Mouse (Mus musculus) intestine, embryonic 14.5 days (tissue): ENCODE data around the gene Tbl2. TPM values are rescaled to one million over a fixed set of nuclear protein-coding genes. Genes with fewer than 3 reads are reported as not detected.

ENCODE experiments used
- ATAC-seq: fragments of 200-750 bp; cut with Nextera tagmentation; replicated peaks from 2 replicates; pipeline ENCODE4 v1.8.0; 2017; ENCODE audit warnings: low read depth, moderate number of reproducible peaks, moderate TSS enrichment, moderate library complexity; ENCODE audit not compliant: low FRiP score, low TSS enrichment
- DNase-seq: peaks from one replicate; pipeline ENCODE4 v3.0.0-alpha.2; 2018; ENCODE audit warnings: low spot score
- H3K27ac ChIP-seq: fragments of 300-500 bp; sonication (generic); 2 replicates; pipeline ENCODE4 v1.5.1; 2014; ENCODE audit warnings: low read depth, mild to moderate bottlenecking, control low read depth
- H3K27me3 ChIP-seq: fragments of 300-500 bp; sonication (generic); replicated peaks from 2 replicates; pipeline ENCODE4 v1.6.1; 2014; ENCODE audit warnings: low read length, control low read depth; ENCODE audit not compliant: control insufficient read depth, insufficient read depth
- H3K36me3 ChIP-seq: fragments of 300-500 bp; sonication (generic); 2 replicates; pipeline ENCODE4 v1.6.1; 2014; ENCODE audit warnings: low read length, control low read depth; ENCODE audit not compliant: control insufficient read depth, insufficient read depth
- H3K4me1 ChIP-seq: fragments of 300-500 bp; sonication (generic); replicated peaks from 2 replicates; pipeline ENCODE4 v1.6.1; 2014; ENCODE audit warnings: low read length, control low read depth, mixed read lengths; ENCODE audit not compliant: control insufficient read depth, insufficient read depth
- H3K4me2 ChIP-seq: fragments of 300-500 bp; sonication (generic); 2 replicates; pipeline ENCODE4 v1.6.1; 2014; ENCODE audit warnings: low read length
- H3K4me3 ChIP-seq: fragments of 300-500 bp; sonication (generic); 2 replicates; pipeline ENCODE4 v1.5.1; 2014; ENCODE audit warnings: low read depth, low read length, control low read depth, mixed read lengths
- H3K9ac ChIP-seq: fragments of 300-500 bp; sonication (generic); 2 replicates; pipeline ENCODE4 v1.6.1; 2014; ENCODE audit warnings: mild to moderate bottlenecking, low read length
- H3K9me3 ChIP-seq: fragments of 300-500 bp; sonication (generic); 2 replicates; pipeline ENCODE4 v1.6.1; 2016; ENCODE audit warnings: low read length, control low read depth; ENCODE audit not compliant: control insufficient read depth
- WGBS: fragments of 180-500 bp; shearing (Covaris S2); extraction: QIAGEN DNeasy Blood & Tissue Kit; methylation state at CpG from one replicate; pipeline ENCODE4 v1.1.7; 2014; 5-methylcytosine and 5-hydroxymethylcytosine counted together
- polyA plus RNA-seq: library from polyadenylated mRNA; unstranded; fragments of >200 nt; fragmentation: Nextera tagmentation; extraction: Ambion mirVana; gene quantifications from 2 replicates; pipeline ENCODE4 v1.2.1, GENCODE M21; 2014

Tbl2 gene
- polyA plus RNA-seq, 1 experiment from 2014 or later = 27.8 TPM

DNA sequence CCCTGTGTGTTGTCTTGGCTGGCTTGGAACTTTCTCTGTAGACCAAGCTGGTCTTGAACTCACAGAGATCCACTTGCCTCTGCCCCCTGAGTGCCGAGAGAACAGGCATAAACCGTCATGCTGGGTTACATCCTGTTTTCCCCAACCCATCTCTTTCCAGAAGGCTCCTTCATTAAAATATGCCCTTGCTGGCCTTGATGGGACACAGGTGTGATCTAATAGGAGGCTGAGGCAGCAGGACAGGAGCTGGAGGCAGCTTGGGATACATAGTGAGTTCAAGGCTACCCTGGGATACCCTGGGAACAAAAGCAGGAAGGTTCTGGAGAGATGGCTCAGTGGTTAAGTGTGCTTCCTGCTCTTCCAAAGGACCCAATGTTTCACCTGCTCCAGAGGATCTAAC lies 9.6 kb upstream of the Tbl2 start:
- Histone ChIP-seq H3K9ac (no peak overlapping the region), H3K4me2 (no peak overlapping the region), H3K4me3 (no peak overlapping the region), H3K27ac (no peak overlapping the region), H3K27me3 (0 out of 2 replicates have a peak, but pooled peaks cover 2% of the 10 kb centered on the region), H3K9me3 (no peaks in the 10 kb centered on the region), H3K4me1 (no peaks in the 10 kb centered on the region), H3K36me3 (no peaks in the 10 kb centered on the region)
- WGBS = 73% methylated on average over 2 of the region's 2 CpGs
- ATAC-seq (no peak), DNase-seq (no peak)

- 46% methylated on average over 4 of the region's 4 CpGs for WGBS
- Histone ChIP-seq H3K27me3 (no peaks in the 10 kb centered on the region), H3K4me2 (no peak overlapping the region), H3K4me1 (0 out of 2 replicates have a peak, but pooled peaks cover 8% of the 10 kb centered on the region), H3K4me3 (no peak overlapping the region), H3K9me3 (no peaks in the 10 kb centered on the region), H3K9ac (no peak overlapping the region), H3K36me3 (no peaks in the 10 kb centered on the region), H3K27ac (no peak overlapping the region)
- no peak for ATAC-seq
- DNase-seq = no peak
Observed at GRCm38 (mm10) chr5:135144469-135144868, 5.0 kb upstream of the Tbl2 start.

- ATAC-seq = no peak
Observed at GRCm38 (mm10) chr5:135145532-135145931, 3.9 kb upstream of the Tbl2 start.

DNA sequence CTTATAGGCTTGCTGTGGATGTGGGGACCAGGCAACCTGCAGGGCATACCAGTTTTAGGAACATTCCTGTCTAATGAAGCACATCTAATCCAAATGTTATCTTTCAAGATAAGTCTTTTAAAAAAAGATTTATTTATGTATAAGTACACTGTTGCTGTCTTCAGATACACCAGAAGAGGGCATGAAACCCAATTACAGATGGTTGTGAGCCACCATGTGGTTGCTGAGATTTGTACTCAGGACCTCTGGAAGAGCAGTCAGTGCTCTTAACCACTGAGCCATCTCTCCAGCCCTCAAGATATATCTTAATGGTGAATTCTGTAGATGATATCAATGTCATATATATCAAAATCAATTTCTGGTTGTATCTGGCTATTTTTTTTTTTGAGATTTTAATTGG lies 3.5 kb upstream of the Tbl2 start:
- Histone ChIP-seq H3K27me3 (no peaks in the 10 kb centered on the region), H3K4me1 (0 out of 2 replicates have a peak, but pooled peaks cover 12% of the 10 kb centered on the region), H3K4me3 (no peak overlapping the region), H3K36me3 (no peaks in the 10 kb centered on the region), H3K27ac (no peak overlapping the region), H3K4me2 (no peak overlapping the region), H3K9me3 (no peaks in the 10 kb centered on the region), H3K9ac (no peak overlapping the region)
- ATAC-seq (no peak), DNase-seq (no peak)

More at GRCm38 (mm10) chr5:135145532-135145931, 3.9 kb upstream of the Tbl2 start:
- no peak overlapping the region for H3K4me2 ChIP-seq
- H3K4me3 ChIP-seq = no peak overlapping the region
- H3K9ac ChIP-seq = no peak overlapping the region
- H3K9me3 ChIP-seq = no peaks in the 10 kb centered on the region
- no peak for DNase-seq
- H3K27me3 ChIP-seq = no peaks in the 10 kb centered on the region
- H3K27ac ChIP-seq = no peak overlapping the region
- H3K36me3 ChIP-seq = no peaks in the 10 kb centered on the region
- WGBS = 77% methylated on average over 3 of the region's 3 CpGs
- H3K4me1 ChIP-seq = 0 out of 2 replicates have a peak, but pooled peaks cover 12% of the 10 kb centered on the region

- Histone ChIP-seq H3K9ac (peak overlapping the region; percentile 46), H3K27ac (peak overlapping the region; percentile 68), H3K4me1 (0 out of 2 replicates have a peak, but pooled peaks cover 12% of the 10 kb centered on the region), H3K4me2 (peak overlapping the region; percentile 63), H3K36me3 (peaks cover 11% of the 10 kb centered on the region), H3K4me3 (peak overlapping the region; percentile 85), H3K27me3 (no peaks in the 10 kb centered on the region), H3K9me3 (no peaks in the 10 kb centered on the region)
- WGBS = under 1% methylated on average over 13 of the region's 13 CpGs
- DNase-seq (no peak), ATAC-seq (peak; percentile 3; the same call in 1 of the 2 replicates)
Observed at GRCm38 (mm10) chr5:135148715-135149052, 773 bp upstream of the Tbl2 start.

DNA sequence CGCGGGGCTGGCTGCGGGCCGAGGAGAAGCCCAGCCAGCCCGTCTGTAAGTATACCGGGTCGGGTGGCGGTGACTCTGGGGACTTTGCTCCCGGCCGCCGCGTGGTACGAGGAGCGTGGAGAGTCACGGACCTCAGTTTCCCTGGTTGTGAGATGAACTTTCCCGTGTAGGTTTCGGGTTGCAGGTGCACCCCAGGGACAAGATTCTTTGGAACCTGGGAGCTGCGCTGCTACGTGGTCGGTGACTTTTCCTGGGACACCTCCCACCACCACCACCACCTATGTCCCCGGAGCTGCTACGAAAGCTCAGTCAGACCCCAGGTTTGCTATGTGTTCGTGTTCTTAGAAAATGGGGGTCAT lies 342 bp downstream of the Tbl2 start:
- under 1% methylated on average over 23 of the region's 23 CpGs for WGBS

GRCm38 (mm10) chr5:135156496-135156895 lies 7.0 kb downstream of the Tbl2 start:
- H3K36me3 ChIP-seq = peaks cover 81% of the 10 kb centered on the region
- no peaks in the 10 kb centered on the region for H3K27me3 ChIP-seq
- H3K4me1 ChIP-seq = no peaks in the 10 kb centered on the region
- no peak overlapping the region for H3K4me2 ChIP-seq
- H3K4me3 ChIP-seq = no peak overlapping the region
- no peak overlapping the region for H3K9ac ChIP-seq
- ATAC-seq (no peak), DNase-seq (no peak)
- no peaks in the 10 kb centered on the region for H3K9me3 ChIP-seq
- 98% methylated on average over 4 of the region's 4 CpGs for WGBS
- no peak overlapping the region for H3K27ac ChIP-seq

More for the DNA sequence above, 342 bp downstream of the Tbl2 start:
- Histone ChIP-seq H3K4me2 (peak overlapping the region; percentile 84), H3K36me3 (peaks cover 21% of the 10 kb centered on the region), H3K27me3 (no peaks in the 10 kb centered on the region), H3K27ac (peak overlapping the region; percentile 44; the same call in 1 of the 2 replicates), H3K9ac (peak overlapping the region; percentile 78), H3K9me3 (no peaks in the 10 kb centered on the region), H3K4me3 (peak overlapping the region; percentile 85), H3K4me1 (0 out of 2 replicates have a peak, but pooled peaks cover 12% of the 10 kb centered on the region)
- DNase-seq (no peak), ATAC-seq (no peak)

DNA sequence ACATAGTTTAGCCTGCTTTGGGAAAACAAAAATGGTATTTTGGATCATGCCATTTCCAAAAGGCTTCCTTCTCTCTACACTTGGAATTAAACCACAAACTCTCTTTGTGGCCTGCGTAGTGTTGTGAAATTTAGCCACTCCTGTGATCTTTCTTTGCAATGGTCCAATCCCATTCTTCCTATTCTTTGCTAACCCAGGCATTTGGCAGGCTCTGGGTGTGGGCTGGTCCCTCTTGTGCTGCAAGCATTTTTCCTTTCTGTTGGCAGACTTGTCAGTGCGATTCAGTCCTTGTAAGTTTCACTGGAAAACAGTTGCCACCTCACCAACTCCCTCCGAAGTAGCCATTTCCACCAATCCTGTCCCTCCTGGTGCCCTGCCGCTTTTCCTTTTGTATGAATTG lies 11.8 kb downstream of the Tbl2 start:
- Histone ChIP-seq H3K27ac (no peak overlapping the region), H3K36me3 (peaks cover 60% of the 10 kb centered on the region)
- WGBS = 93% methylated on average over 4 of the region's 4 CpGs

DNA sequence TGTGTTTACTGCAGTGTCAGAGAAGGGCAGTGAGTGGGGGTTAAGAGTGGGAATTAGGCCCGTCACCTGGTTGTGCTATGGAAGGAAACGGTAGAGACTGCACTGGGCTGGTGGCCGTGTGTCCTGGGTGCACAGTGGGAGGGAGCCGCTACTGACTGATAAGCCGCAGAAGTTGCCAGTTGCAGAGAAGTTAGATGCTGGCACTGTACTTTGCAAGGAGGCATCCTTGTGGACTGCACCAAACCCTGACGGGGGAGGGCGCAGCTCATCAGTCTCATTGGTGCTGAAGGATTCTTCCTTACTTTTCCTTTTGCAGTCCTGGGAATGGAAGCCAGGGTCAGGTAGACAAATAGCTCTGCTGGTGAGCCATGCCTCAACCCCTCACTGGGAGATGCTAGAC lies 12.2 kb downstream of the Tbl2 start:
- Histone ChIP-seq H3K36me3 (peaks cover 56% of the 10 kb centered on the region), H3K4me2 (no peak overlapping the region), H3K9ac (no peak overlapping the region), H3K27me3 (no peaks in the 10 kb centered on the region), H3K4me1 (no peaks in the 10 kb centered on the region), H3K9me3 (no peaks in the 10 kb centered on the region), H3K27ac (no peak overlapping the region), H3K4me3 (no peak overlapping the region)
- DNase-seq (no peak), ATAC-seq (no peak)
- WGBS = 90% methylated on average over 7 of the region's 7 CpGs

More for the DNA sequence above, 11.8 kb downstream of the Tbl2 start:
- DNase-seq (no peak), ATAC-seq (no peak)
- no peak overlapping the region for H3K4me3 ChIP-seq
- no peaks in the 10 kb centered on the region for H3K9me3 ChIP-seq
- no peaks in the 10 kb centered on the region for H3K27me3 ChIP-seq
- no peak overlapping the region for H3K9ac ChIP-seq
- H3K4me1 ChIP-seq = no peaks in the 10 kb centered on the region
- no peak overlapping the region for H3K4me2 ChIP-seq
